Mouse (Mus musculus) limb, embryonic 15.5 days (tissue): Measurements from ENCODE around the gene Cebpb. TPM values are rescaled to one million over a fixed set of nuclear protein-coding genes. Genes with fewer than 3 reads are reported as not detected.

Experiments
- ATAC-seq: fragments of 200-750 bp; cut with Nextera tagmentation; 2 replicates; pipeline ENCODE4 v1.8.0; 2017; ENCODE audit warnings: low read depth, moderate TSS enrichment; ENCODE audit not compliant: insufficient number of reproducible peaks, low FRiP score, low TSS enrichment
- H3K27ac ChIP-seq: fragments of 300-500 bp; sonication (generic); 2 replicates; pipeline ENCODE4 v1.5.1; 2015; ENCODE audit warnings: moderate library complexity, mild to moderate bottlenecking, inconsistent platforms
- H3K27me3 ChIP-seq: fragments of 300-500 bp; sonication (generic); 2 replicates; pipeline ENCODE4 v1.6.1; 2015; ENCODE audit warnings: inconsistent platforms
- H3K36me3 ChIP-seq: fragments of 300-500 bp; sonication (generic); 2 replicates; pipeline ENCODE4 v1.6.1; 2015; ENCODE audit warnings: inconsistent platforms
- H3K4me1 ChIP-seq: fragments of 300-500 bp; sonication (generic); 2 replicates; pipeline ENCODE4 v1.6.1; 2015; ENCODE audit warnings: inconsistent platforms
- H3K4me2 ChIP-seq: fragments of 300-500 bp; sonication (generic); 2 replicates; pipeline ENCODE4 v1.6.1; 2015; ENCODE audit warnings: mild to moderate bottlenecking, inconsistent platforms
- H3K4me3 ChIP-seq: fragments of 300-500 bp; sonication (generic); 2 replicates; pipeline ENCODE4 v1.5.1; 2015; ENCODE audit warnings: mild to moderate bottlenecking, inconsistent platforms
- H3K9ac ChIP-seq: fragments of 300-500 bp; sonication (generic); 2 replicates; pipeline ENCODE4 v1.6.1; 2015; ENCODE audit warnings: inconsistent platforms
- H3K9me3 ChIP-seq: fragments of 300-500 bp; sonication (generic); 2 replicates; pipeline ENCODE4 v1.6.1; 2016; ENCODE audit warnings: inconsistent platforms
- WGBS: fragments of 180-500 bp; shearing (Covaris S2); methylation state at CpG from one replicate; pipeline ENCODE4 v1.1.7; 2015; 5-methylcytosine and 5-hydroxymethylcytosine counted together
- microRNA-seq: library from miRNA; unstranded; fragments of <30 nt; microRNA quantifications from one replicate; pipeline ENCODE4, GENCODE M21; 2016
- polyA plus RNA-seq: library from polyadenylated mRNA; unstranded; fragments of >200 nt; fragmentation: Nextera tagmentation; extraction: Ambion mirVana; gene quantifications from 2 replicates; pipeline ENCODE4 v1.2.1, GENCODE M21; 2015

The Cebpb gene
- polyA plus RNA-seq, 1 experiment from 2014 or later = 25.0 TPM

GRCm38 (mm10) chr2:167739030-167739429, 50.3 kb downstream of the Cebpb start:
- Histone ChIP-seq H3K4me3 (no peak overlapping the region), H3K9me3 (no peaks in the 10 kb centered on the region), H3K27ac (no peak overlapping the region), H3K9ac (no peak overlapping the region), H3K4me1 (peaks cover 13% of the 10 kb centered on the region), H3K4me2 (no peak overlapping the region), H3K27me3 (no peaks in the 10 kb centered on the region), H3K36me3 (no peaks in the 10 kb centered on the region)
- no peak for ATAC-seq
- WGBS = 22% methylated on average over 5 of the region's 6 CpGs

Small RNA genes lying within 50 kb of the gene (microRNA-seq; reads per million reads assigned to microRNA genes)
- gene Gm22355 = not detected

Other genes with a start within 250 kb of the Cebpb start
- gene Rnf114, start 196.3 kb upstream of the Cebpb start, polyA plus RNA-seq = 69.9 and 70.3 TPM in 2 replicates
- gene Spata2, start 196.0 kb upstream of the Cebpb start, polyA plus RNA-seq = 12.9 and 15.3 TPM in 2 replicates
- 52.6 and 61.2 TPM in 2 replicates for gene Snai1, start 150.7 kb upstream of the Cebpb start, polyA plus RNA-seq
- gene Ube2v1, start 56.8 kb upstream of the Cebpb start, polyA plus RNA-seq = 289 and 315 TPM in 2 replicates
- gene Gm20431, start 27.4 kb upstream of the Cebpb start, polyA plus RNA-seq = 3.9 and 9.4 TPM in 2 replicates
- gene Tmem189, start 907 bp downstream of the Cebpb start, polyA plus RNA-seq = 36.2 and 40.1 TPM in 2 replicates
- gene Ptpn1, start 243.1 kb downstream of the Cebpb start, polyA plus RNA-seq = 50.2 and 55.6 TPM in 2 replicates